Mouse (Mus musculus) layer of hippocampus, postnatal 25 days (tissue): ENCODE measurements around the gene Cerk. TPM values are rescaled to one million over a fixed set of nuclear protein-coding genes. Genes with fewer than 3 reads are reported as not detected.
"Not testable (repeated sequence)": the region's sequence is repeated elsewhere in the genome, so short reads cannot be mapped to it uniquely, and the experiment has no call there.

Experiments
- DNase-seq, 2 experiments: peaks; one replicate each; pipeline ENCODE4 v3.0.0; 2022; ENCODE audit warnings: mixed read lengths in 2 of 2, low spot score in 1 of 2; ENCODE audit errors: extremely low spot score in 1 of 2
- total RNA-seq, 2 experiments: library from RNA; stranded (reverse); gene quantifications; 2 replicates each; pipeline ENCODE4 v1.2.3; 2021

The Cerk gene
- total RNA-seq, 2 experiments from 2014 or later = 46.3 to 47.4 TPM

DNA sequence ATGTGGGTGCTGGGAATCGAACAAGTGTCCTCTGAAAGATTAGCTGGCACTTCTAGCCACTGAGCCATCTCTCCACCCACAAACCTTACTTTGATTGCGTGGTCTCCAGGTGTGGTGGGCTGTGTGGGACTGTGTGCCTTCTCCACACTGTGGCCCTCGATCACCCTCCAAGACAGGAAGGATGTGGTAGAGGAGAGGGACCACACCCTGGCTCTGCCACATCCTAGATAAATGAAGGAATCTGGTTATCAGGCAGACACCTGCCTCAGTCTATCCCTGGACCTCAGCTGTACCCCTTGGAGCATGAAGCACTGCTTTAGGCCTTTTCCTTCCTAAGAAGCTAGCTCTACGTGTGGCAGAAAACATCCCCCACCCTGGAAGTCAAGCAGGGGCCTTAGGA, 62.5 kb downstream of the Cerk start:
- no peak for DNase-seq

DNA sequence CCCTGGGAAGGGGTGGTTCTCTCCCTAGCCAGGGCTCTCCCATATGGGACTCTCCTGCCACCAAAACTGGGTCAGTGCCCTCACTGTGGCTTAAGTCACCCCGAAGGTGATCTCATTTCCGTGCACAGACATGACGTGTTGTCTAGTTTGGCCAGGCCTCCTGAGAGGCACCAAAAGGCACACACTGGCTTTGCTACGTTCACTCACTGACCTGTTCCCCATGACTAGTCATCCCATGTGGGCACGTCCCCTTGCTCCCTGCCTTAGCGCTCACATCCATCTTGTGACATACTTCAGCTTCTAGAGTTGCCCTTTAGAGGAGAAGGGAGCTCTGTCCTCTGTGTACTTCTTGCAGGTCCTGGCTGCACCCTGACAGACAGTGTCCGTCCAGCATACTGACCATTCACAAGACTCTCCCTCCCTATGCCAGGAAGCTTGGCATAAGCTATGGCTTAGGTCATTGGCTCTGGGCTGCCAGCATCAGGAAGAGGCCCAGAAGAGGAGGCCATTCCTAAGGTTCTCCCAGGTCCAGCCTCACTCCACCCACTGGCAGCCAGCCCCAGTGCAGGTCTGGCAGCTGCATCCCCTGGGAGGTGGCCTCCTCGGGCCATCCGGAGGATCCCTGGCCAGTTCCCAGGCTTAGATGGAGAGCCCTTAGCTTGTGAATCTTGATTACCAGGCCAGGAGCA, 63.5 kb downstream of the Cerk start:
- no peak for DNase-seq

DNA sequence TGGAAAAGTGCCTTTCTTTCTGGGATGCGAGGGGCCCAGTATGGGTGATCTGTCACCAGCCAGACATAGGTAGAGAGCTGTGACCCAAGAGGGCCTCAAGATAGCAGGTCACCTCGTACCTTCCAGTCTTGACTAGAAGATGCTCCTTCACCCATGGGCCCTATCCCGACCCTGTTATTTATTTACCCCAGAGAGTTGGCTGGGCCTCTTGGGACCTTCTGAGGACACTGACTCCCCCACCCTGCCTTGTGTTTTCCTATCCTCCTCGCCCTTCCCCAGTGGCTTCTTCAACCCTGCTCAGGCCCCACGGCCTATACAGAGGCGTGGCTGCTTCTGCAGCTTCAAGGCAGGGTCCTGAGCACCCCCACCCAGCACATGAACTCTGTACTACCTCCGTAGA, 66.8 kb downstream of the Cerk start:
- no peak for DNase-seq

DNA sequence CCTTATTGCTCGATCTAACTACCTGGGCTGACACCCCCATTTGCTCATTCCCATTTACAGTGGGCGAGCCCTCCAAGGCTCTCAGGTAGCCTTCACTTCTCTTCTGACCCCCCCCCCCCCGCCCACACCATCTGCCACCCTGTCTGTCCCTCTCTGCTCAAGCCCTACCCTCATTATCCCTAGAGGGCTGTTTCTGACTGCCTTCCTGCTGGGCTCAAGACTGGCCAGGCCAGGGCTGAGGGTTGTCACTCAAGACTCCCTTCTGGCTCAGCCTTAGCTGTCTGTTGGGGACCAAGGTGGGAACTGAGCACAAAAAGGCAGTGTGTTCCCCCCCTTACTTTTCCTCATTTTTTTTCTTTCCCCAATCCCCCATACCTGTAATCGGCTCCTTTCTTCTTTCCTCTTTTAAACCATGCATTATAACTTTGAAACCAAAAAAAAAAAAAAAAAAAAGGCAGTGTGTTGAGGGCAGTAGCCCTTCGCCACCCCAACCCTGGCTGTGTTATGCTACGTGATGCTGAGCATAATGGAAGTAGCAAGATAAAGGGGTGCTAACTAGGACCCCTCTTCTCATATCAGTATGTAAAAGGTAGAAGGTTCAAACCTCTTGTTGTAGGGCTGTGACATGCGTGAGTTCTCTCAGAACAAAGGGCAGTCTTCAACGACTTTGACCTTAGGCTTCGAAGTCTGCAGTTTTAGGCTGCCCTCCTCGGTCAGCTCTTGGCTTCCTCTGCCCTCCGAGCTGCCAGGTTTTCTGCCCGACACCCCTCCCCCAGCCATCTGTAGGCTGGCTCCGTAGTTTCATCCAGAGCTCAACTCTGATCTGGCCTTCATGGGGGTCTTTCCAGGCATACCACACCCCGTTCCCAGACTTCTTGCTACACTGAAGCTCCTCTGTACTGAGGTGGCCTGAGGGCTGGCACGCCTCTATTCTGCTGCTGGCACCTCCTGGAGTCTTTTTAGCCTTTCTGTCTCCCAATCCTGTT, 68.5 kb downstream of the Cerk start:
- no peak for DNase-seq

DNA sequence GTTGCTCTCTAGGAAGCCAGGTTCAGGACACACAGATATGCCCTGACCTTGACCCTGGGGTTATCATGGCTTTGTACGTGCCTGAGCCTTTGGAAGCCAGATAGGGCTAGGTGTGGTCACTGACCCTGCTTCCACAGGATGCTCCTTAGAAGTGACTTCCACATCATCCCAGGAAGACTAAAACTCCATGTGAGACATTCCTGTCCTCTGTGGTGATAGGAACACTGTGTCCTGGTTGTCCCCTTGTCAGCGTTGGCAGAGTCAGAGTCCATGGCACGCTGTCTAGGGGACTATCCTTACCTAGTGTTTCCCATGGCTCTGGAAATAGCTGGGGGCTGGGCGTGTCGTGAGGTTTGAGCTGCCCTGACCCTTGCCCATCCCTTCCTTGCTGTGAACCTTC, 69.5 kb downstream of the Cerk start:
- no peak for DNase-seq

DNA sequence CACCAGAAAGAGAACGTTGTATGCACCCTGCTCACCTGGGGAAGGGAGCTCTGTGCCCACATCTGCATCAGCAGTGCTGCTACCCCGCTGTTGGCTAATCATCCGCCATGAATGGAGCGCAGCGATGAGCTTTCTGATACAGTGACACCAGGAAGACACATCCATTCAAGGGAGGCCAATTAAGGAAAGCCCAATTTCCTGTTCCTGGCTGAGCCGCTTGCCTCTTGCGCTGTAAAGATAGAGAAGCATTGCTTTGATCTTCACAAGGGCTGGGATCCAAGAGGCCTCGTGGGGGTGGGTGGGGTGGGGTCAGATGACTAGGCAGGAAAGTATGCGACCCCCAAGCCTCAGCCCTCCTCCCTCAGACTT, 72.6 kb downstream of the Cerk start:
- DNase-seq = no peak

DNA sequence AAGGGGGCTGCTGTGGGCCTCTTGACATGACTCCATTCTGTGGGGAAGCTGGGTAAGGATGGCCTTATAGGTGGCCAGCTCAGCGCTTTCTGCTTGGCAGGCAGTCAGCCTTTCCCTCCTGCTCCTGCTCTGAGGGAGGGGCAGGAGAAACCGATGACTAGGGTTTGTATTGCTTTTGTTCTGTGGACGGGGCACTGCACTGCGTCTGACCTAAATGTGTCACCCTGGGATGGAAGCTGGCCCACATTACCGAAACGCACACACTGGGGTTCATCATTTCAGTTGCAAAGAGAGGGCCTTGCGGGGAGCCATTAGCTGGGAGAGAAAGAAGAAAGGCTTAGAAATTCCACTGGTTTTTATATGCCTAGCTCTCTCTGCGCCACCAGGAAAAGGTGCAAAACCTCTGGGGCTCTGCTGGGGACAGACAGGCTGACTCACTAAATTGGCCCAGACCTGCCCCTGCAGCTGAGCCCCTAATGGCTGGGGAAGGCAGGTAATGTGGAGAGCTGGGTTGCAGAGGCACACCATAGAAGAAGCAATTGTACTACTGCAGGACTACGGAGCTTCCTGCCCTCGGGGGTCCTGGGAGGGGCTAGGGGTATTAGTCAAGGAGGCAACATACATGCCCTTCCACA, 73.1 kb downstream of the Cerk start:
- DNase-seq = no peak

DNA sequence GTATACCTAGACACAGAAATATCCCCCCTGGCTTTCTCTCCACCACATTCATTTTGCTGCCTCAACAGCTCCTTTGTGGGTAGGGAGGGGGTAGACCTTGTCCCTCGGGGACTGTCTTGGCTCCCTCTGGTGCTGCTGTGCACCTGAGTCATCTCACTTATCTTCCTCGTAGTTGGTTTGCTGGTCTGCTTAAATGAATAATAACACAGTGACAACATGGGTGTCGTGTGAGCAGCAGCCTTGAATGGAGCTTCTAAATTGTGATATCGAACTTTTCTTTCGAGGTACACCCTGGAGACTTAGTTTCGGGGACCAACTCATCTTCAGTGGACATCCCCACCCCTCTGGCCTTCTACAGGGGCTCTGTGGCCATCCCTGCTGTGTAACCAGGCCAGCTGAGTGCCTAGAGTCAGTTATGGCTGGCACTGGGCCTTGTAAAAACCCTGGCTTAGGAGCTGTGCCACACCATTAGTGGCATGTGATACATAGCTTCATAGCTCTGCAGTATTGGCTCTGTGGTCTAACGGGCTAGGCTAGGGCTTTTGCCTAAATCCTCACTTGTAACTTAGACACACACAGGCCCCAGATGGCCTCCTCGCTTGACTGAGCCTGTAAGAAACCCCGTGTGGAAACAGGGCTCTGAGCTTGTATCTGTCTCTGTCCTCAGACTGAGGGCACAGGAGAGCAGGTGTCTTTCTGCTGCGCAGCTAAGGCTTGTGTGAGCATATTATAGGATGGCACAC, 75.4 kb downstream of the Cerk start:
- no peak for DNase-seq

DNA sequence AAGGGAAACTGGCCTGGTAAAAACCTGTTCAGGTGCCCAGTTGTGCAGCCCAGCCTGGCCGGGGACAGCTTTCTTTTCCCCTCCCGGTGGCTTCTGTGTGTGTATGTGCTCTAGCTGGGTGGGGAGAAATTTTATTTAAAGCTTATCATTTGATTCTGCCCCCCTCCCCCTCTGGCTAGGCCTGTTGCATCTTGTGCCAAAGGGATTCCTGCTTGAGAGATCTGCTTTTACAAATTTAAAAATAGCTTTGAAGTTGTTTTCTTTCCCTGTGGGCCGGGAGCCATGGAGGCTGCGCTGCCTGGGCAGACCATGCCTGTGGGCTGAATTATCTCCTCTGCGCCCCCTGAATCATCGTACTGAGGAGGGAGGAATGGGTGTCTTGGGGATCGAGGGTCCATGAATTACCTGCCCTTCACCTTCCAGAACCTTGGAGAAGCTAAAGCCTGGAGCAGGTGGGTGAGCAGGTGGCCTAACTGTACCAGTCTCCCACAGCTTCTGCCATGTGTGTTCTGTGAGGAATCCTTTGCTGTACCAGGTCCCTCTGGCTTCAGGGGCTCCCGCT, 76.2 kb downstream of the Cerk start:
- DNase-seq = peak in 1 of 2 experiments; percentile 29

DNA sequence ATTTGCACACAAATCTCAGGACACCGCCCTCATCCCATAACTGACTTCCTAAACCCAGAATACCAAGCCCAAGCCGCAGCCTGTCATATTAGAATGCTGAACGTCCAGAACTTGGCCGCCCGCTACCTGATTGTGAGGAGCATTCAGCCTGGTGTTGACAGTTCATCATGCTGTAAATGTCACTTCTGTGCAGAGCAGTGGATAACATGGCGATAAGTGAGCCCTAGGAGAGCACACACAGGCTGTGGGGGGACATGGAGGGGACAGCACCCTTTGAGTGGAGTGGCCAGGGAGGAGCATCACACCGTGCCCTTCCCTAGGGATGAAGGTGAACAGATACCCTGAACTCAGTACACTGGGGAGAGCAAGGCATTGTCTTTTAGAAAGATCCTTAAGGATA, 76.7 kb downstream of the Cerk start:
- DNase-seq = no peak

DNA sequence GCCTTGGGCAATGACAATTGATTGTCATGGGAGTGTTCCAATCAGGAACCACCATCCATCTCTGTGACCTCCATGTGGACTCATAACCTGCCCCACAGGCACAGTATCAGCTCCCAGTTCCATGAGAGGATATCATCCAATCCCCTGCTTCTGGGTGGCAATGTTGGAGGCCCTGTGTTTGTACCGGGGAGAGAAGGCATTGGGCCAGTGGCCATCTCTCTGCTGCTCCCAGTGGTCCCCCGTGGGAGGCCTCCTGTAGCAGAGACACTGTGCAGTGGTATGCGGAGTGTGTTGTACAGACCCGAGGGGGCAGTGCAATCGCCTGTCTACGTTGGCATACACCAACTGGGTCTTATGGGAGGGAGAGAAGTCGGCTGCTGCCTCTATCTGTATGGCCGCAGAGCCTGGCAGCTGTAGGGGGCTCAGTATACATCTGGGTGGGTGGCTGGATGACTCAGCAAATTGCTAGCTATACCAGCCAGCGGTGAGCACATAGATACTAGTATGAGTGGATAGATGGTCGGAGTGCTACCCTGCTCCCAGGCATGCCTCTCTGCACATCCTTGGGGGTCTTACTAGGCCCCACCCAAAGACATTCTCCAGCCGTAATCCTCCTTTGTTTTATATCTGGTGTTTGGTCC, 78.0 kb downstream of the Cerk start:
- no peak for DNase-seq

DNA sequence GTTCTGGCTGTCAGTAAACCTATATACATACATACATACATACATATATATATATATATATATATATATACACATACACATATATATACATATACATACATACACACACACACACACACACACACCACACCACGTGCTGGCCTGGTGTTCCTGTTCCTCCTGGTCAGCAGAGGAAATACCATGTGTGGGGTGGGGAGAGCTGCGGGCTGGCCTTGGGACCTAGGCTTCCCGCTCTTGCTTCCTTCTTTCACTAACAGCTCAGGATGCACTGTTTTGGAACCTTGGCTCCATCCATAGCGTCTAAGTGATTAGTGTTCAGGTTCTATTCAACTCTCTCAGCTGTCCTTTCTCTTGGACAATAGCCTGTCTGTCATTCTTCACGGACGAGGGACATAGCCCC, 80.2 kb downstream of the Cerk start:
- DNase-seq = no peak

DNA sequence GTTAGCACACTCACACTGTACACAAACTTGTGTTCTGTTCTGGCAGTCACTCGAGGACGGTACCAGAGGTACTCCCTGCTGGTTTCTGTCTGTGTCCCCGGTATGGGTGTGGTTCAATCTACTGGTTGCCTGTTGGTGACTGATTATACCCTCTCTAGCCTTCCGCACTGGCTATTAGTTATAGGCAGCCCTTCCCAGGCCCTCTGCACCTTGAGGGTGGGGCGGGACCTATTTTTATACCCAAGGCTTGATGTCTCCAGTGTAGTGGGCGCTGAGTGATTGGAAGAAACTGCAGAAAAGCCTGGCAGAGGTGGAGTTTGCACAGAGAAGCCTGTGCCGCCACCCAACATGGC, 80.6 kb downstream of the Cerk start:
- DNase-seq = no peak

DNA sequence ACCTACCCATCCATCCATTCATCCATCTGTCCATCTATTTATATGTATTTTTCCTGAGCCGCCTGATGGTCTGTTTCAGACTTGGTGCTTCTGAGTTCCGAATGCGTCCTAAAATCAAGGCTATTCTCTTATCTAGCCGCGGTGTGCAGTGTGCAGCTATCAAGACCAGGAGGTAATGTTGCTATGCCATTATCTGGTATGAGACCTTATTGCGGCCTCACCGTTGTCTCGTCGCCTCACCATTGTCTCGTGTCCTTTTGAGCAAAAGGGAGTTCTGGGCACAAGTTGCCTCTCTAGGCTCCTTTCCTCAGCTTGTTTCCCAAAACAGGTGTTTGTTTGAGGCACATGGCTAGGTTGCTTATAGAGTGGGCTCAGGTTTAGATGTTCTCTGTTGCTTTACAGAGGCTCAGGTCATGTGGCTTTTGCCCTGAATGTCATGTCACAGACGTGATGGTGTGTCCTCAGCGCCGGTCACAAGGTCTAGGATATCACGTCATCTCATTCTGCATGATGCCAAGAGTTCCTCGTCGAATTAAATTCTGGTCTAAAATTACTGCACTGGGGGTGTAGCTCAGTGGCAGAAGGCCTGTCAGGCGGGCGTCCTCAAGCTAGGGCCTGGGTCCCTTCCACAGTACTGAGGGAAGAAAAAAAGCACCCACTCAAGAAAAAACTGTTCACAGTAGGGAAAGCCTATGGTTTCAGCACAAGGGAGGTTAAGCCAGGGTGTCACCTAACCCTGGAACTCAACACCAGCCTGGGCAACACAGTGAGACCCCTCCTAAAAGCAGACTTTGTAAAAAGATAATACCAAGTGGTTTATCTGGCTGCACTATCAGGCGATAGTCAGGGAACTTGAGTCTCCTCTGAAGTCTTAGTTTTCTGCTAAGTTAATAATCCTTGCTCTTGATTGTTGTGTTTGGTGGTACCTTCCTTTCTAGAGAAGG, 81.3 kb downstream of the Cerk start:
- no peak for DNase-seq

DNA sequence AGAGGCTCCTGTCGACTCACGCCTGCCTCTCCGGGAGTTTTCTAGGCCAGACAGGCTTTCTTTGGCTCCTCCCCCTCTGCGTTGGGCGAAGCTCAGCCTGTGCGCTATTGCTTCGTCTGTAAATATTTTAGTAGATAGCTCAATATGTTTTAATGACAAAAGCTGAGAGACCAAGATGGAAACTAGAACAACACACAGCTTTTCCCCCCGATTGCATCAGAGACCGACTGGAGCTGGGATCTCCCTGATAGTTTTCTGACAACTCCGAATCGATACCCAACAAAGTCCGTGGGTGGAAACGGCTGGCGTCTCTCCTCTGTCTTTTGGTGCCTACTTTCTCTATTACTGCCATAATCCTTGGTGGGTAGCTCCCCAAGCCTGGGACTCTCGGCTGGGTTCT, 83.6 kb downstream of the Cerk start:
- no peak for DNase-seq

DNA sequence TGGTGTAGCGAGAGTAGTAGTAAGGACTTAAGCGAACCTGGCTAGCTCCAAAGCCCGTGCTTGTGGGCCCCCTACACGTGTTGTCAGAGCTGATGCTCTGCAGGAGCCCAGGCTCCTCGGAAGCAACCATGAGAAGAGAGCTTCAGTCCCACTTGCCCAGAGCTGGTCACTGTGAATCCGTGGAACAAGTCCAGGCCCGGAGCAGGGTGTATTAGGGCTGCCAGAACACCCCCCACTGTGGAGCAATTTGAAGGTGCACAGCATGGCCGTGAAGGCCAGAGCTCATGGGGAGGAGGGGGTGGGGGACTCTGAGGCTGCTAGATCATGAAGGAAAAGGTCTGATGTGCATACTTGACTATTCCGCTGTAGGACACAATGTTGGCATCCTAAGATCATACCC, 84.4 kb downstream of the Cerk start:
- DNase-seq = no peak

DNA sequence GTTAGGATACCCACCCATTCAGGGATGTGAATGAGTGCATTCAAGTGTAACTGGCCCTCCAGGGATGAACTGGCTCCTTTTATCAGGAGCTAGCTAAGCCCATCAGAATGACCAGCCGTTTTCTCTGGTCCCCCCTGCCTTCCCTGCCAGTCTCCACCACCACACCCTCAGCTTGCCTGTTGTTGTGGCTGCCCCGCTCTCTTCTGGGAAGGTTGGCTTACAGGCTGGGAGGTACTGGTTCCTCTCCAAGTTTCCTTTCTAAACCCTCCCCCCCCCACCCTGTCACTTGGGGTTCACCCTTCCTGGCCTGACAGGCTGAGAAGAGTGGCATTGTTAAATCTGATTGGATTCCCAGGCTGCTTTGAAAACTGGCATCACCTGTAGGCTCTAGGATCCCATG, 88.1 kb downstream of the Cerk start:
- DNase-seq = no peak

DNA sequence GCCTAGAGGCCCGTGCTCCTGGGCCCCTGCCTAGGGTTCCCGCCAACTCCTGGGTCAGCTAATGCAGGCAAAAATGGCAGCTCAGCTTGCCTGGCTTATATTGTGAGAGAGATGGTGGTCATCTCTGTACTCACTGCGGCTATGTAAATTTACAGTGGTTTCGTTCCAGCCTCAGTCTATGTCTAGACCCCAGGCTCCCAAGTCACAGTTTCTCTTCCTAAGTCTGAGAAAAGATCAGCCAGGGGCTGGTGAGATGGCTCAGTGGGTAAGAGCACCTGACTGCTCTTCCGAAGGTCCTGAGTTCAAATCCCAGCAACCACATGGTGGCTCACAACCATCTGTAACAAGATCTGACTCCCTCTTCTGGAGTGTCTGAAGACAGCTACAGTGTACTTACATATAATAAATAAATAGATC, 89.3 kb downstream of the Cerk start:
- DNase-seq = not testable (repeated sequence)
